Mouse (Mus musculus) embryonic stem cell, embryonic (primary cell): ENCODE results near the gene 1700012B09Rik.

ENCODE experiments used
- CTCF ChIA-PET, 4 experiments: fragments of 300-600 bp in 2 of 4; fragments of 350-600 bp in 2 of 4; sonication (Branson Sonifier 250); formaldehyde crosslinking; loops; one replicate each; lab custom pipeline; 2022; ENCODE audit warnings: inconsistent platforms in 2 of 4; lab: Charles Lee
- POLR2A ChIA-PET, 4 experiments: fragments of 300-600 bp in 2 of 4; fragments of 350-600 bp in 2 of 4; sonication (Branson Sonifier 250); formaldehyde crosslinking; loops; one replicate each; lab custom pipeline; 2022; ENCODE audit warnings: antibody characterized with exemption in 4 of 4, inconsistent platforms in 1 of 4; lab: Charles Lee

Gene 1700012B09Rik

DNA sequence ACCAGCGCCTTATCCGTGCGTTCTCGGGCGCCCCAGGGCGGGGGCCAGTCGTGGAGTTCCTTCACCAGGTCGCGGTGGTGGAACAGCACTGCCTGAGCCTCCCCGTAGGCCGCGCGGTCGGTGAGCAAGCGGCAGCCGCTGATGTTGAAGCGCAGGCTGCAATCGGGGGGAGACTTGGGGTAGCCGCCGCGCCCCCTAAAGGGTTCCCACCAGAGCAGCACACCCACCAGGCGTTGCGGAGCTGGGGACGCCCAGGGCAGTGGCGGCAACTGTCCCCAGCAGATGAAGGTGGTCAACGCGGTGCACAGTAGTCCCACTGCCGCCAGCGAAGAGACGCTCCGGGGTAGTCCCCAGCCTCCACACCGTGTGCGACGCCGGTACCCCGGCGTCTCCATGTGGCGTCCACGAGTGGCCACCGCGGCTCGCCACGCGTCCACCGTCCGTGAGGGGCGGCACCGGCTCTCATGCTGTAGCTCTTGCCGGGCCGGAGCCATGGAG is 19.3 kb downstream of the 1700012B09Rik start:
- POLR2A ChIA-PET, result interaction anchor here in 2 of 4 experiments (0.7 to 1.4 kb wide), 3 partner anchors 32 to 251 kb away, joined by 3 to 4 read pairs (median 3); partner anchors contain the start of genes Cwc15 (in 1 of the 2) and Kdm4d (in 1 of the 2)
- CTCF ChIA-PET, result interaction anchor here in 2 of 4 experiments (0.5 to 1.1 kb wide), 3 partner anchors 13 to 398 kb away, joined by 4 to 9 read pairs (median 7); no protein-coding TSS in a partner anchor

DNA sequence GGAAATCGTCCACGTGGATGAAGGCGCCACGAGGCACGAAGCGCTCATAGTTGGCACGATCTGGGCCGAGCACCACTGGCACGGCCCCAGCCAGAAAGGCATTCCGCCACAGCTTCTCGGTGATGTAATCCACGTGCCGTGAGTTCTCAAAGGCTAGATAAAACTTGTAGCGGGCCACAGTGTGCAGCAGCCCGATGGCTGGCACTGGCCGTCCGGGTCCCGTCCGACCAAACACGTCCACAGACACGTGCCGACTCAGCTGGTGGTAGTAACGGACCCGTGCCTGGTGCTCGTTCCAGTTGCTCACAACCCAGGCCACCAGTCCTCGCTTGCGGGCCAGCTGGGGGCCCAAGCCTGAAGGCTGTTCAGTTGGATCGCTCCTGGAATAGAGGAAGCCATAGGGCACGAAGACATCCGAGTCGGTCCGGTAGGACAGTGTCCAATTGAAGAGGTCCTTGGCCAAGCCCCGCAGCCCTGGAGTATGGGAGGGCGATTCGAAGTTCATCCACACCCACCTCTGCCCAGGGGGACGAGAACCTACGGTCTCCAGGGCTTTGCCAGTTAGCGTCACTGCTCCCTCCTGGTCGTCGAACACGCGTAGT is 19.8 kb downstream of the 1700012B09Rik start:
- CTCF ChIA-PET, result interaction anchor here in 2 of 4 experiments (0.5 to 1.1 kb wide), 3 partner anchors 13 to 398 kb away, joined by 3 to 9 read pairs (median 7); no protein-coding TSS in a partner anchor
- POLR2A ChIA-PET, result interaction anchor here in 1 of 4 experiments (1.4 kb wide), 1 partner anchor 251 kb away, joined by 4 read pairs; the partner anchor contains the start of genes Cwc15 and Kdm4d

DNA sequence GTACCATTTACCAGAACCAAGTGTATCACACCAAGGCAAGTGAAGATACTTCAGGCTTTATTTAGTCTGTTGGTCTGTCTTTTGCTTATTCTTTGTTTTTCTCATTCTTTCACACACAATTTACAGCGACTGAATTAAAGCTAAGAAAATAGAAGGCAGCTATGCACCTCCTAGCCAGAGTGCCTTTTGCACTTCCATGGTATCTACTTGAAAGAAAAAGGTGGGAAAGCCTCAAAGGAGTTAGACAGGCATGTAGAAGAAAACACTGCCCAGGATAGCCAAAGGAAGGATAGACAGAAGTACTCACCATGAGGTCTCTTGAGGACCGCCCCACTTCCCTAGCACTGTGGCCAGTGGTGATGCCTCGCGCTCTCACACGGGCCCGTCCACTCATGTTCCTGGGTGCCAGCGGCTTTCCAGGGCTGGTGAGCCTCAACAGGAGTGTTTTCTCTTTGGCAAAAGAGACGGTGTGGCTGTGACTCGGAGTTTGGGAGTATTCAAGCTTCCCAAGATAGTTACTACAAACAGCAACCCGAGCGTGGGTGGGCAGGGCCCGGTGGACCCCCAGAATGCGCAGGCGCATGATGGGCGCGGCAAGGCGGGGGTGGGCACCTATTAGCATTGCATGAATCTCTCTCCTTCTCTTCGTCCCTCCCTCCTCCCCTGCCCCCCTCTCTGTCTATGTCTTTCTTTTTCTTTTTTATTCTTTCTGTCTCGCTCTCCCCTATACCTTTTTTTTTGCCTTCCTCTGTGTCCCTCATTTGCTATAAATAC is 30.5 kb downstream of the 1700012B09Rik start, which contains the start of gene Piwil4:
TSS of gene Piwil4 (minus strand) at position 583 of the 774 bp plus-strand sequence.
- POLR2A ChIA-PET, result interaction anchor here in 1 of 4 experiments (0.6 to 1.2 kb wide), 2 partner anchors 9 to 440 kb away, joined by 3 to 5 read pairs; no protein-coding TSS in a partner anchor
- CTCF ChIA-PET, result no interaction called here

DNA sequence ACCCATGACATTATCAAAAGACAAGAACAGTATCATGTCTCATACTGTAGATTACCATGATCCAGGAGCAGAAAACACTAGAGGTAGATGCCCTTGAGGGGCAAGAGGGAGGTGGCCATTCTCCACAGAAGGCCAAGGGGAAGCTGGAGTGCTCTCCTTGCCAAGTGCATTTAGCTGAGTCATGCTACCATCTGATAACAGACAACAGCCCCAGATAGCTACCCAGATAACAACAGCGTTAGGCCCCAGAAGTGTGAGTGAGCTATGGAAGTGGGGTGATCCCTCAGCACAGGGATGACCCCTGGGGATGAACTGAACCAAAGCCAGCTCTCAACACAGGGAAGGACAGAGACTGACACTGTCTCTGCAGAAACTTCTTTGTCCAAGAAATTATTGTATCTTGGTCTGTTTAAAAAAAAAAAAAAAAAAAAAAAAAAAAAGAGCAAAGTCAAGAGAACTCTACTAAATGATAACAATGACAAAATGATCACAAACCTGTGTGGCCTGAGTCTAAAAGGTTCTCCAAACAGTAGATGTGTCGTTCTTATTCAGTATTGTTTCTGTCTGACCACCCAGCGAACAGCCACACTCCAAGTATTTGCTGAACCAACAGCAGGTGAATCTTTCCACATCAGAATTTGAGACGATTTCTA is 31.2 kb downstream of the 1700012B09Rik start:
- CTCF ChIA-PET, result interaction anchor here in 2 of 4 experiments (0.6 kb wide), 2 partner anchors 10 to 826 kb away, joined by 3 to 4 read pairs; no protein-coding TSS in a partner anchor
- POLR2A ChIA-PET, result interaction anchor here in 1 of 4 experiments (0.7 to 0.9 kb wide), 2 partner anchors 240 to 410 kb away, joined by 3 to 5 read pairs; partner anchors contain the start of gene Kdm4d

DNA sequence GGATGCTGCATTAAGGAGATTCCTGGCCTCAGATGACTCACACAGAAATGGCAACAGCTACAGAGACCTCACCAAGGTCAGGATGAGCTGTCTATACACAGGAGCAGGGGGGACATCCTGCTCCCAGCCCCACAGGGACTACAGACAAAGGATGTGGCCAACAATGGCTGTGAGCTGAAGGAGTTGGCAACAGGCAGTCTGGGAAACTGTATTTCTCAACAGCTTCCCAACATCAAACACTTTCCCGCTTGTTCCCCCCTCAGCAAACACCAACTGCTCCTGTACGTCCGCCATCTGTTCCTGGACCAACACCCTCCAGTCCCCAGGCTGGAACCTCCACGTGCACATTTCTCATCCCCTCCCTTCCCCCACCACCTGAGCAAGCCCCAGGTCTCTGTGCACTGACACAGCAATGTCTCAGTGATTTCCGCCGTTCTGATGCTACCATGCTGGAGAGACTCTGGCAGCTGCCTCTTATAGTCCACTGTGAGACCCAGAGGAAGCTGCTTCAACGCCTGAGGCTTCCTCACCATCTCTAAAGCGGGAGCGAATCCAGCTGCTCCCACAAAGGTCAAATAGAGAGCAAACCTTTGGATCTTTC is 39.8 kb downstream of the 1700012B09Rik start:
- CTCF ChIA-PET, result interaction anchor here in 3 of 4 experiments (0.7 to 1.8 kb wide), 4 partner anchors 11 to 33 kb away, joined by 3 to 5 read pairs (median 4); no protein-coding TSS in a partner anchor
- POLR2A ChIA-PET, result interaction anchor here in 2 of 4 experiments (1.0 to 1.2 kb wide), 2 partner anchors 10 to 207 kb away, joined by 3 read pairs; no protein-coding TSS in a partner anchor

DNA sequence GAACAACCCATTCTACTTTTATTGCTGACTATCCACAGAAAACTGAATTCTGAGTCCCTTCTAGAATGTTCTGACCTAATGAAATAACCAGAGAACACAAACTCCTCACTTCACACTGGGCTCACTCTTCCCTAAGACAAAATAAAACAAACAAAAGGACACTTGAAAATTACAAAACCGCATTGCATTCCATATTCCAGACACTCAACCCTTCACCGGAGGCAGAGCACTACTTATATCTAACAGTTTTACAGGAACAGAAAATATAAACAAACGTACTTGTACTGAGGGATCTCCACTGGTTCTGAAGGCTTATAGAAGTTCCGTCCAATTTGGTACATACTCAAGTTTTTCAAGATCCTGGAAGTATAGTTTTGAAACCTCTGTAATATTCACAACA is 42.5 kb downstream of the 1700012B09Rik start:
- ChIA-PET POLR2A (no interaction called here), CTCF (no interaction called here)

DNA sequence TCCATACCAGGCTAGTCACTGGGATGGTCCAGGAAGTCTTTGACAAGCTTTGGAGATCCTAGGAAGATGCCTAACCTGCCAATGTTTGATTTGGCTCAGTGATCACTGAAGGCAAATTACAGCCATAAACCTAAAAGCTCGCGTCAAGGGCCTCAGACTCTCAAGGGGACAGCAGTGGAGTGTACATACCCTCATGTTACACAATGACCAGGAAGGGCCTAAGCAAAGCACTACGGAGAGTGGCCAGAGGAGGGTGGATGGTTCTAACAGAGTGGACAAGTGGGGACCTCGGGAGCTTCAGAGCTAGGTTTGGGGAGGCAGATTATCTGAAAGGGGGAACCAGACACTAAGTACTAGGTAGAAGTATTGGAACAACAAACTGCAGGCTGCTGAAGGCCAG is 44.2 kb downstream of the 1700012B09Rik start:
- ChIA-PET POLR2A (no interaction called here), CTCF (interaction anchor here in 1 of 4 experiments (0.8 kb wide), 1 partner anchor 28 kb away, joined by 3 read pairs; no protein-coding TSS in a partner anchor)

DNA sequence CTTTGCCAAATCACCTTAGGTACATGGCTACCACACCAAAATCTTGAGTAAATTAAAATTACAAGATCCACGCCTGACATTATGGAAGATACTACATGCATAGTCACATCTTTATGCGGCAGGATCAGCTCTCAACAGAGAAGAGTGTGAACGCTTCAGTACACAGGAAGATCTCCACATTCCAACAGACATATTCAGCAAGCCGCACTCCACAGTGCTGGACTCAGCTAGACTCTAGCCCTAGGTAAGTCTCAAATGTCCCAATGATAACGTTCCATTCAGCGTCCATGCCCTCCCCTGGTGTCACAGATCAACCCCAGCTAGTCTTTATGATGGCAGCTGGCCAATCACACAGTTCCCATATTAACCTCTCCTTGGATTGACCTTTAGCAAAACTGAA is 44.8 kb downstream of the 1700012B09Rik start:
- ChIA-PET CTCF (interaction anchor here in 1 of 4 experiments (0.8 kb wide), 1 partner anchor 27 kb away, joined by 3 read pairs; no protein-coding TSS in a partner anchor), POLR2A (no interaction called here)

DNA sequence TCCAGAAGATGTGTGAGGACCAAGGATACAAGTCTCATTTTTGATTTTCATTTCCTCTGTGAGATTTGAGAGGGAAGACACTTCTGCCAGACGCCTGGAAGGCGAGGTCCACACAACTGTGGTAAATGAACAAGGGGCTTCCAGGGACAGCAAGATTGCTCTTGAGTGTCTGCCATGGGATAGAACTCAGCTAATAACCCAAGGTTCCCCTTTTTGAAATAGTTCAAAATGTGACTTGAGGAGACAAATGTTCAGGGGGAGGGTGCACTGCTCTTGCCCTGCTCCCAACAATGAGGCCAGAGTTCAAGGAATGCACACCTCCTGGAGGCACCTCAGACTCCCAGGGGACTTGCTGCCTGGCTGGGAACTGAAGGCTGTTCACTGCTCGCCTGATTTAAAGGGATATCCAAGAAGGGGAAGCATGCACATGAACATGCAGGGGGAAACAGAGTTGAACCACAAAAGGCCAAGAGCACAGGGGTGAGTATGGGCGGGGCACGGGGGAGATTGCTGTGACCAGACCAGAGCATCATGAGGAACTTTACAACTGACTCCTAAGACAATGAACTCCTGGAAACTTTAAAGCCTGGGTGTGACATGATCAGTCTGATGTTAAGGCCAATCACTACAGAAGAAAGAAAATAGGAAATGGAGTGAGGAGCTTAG is 45.9 kb downstream of the 1700012B09Rik start:
- POLR2A ChIA-PET, result interaction anchor here in 1 of 4 experiments (0.6 kb wide), 1 partner anchor 295 kb away, joined by 6 read pairs; no protein-coding TSS in a partner anchor
- CTCF ChIA-PET, result no interaction called here

DNA sequence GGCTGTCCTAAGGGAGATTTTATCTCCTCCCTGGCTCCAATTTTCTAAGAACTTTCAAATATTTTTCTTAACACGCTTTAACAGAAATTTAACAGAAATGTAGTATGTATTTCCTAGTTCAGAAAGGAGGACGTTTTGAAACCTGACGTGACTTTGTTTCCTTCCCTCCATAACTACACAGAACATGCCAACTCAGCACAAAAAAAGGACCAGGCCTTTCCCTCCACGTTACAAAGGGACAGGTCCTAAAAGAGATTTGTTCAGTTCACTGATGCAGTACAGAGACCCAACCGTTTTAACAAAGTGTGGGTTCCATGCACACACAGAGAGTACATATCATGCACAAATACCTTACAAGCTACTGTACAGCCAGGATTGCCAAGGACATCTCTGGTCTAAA is 49.2 kb downstream of the 1700012B09Rik start:
- ChIA-PET CTCF (interaction anchor here in 1 of 4 experiments (1.2 kb wide), 1 partner anchor 11 kb away, joined by 3 read pairs; no protein-coding TSS in a partner anchor), POLR2A (no interaction called here)

DNA sequence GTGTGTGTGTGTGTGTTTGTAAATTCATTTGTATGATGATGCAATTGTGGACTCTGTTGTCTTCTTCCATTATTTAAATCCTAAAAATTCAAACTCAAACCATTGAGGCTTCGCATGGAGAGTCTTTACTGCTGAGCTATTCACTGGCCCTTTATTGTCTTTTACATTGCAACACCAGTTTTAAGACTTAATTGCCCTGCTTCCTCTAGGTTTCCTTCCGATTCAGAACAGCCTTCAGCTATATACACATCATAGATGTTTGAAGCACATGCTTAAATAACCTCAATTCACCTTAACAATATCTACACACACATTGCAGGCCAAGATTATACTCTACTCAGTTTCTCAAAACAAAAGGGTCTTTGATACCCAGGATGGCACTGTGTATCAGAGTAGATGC is 50.4 kb downstream of the 1700012B09Rik start:
- CTCF ChIA-PET, result no interaction called here
- POLR2A ChIA-PET, result interaction anchor here in 1 of 4 experiments (0.5 kb wide), 1 partner anchor 474 kb away, joined by 3 read pairs; no protein-coding TSS in a partner anchor

DNA sequence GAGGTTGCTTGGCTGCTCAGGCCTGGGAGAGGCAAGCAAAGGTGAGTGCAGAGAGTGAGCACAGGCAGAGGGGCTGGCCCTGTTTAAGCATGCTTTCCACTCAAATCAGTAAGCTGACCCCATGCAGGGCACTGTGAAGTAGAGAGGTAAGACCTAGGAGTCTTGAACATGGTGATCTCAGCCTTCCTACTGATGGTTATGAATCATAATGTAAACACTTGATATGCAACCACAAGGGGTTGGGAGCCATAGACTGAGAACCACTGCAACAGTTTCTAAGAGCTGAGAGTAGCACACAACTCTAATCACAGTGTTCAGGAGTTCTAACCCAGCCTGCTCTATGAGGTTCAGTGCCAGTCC is 52.5 kb downstream of the 1700012B09Rik start:
- POLR2A ChIA-PET, result interaction anchor here in 1 of 4 experiments (1.3 kb wide), 1 partner anchor 218 kb away, joined by 3 read pairs; the partner anchor contains the start of genes Cwc15 and Kdm4d
- CTCF ChIA-PET, result interaction anchor here in 2 of 4 experiments (0.6 to 1.5 kb wide), 2 partner anchors 46 to 264 kb away, joined by 4 read pairs; no protein-coding TSS in a partner anchor

DNA sequence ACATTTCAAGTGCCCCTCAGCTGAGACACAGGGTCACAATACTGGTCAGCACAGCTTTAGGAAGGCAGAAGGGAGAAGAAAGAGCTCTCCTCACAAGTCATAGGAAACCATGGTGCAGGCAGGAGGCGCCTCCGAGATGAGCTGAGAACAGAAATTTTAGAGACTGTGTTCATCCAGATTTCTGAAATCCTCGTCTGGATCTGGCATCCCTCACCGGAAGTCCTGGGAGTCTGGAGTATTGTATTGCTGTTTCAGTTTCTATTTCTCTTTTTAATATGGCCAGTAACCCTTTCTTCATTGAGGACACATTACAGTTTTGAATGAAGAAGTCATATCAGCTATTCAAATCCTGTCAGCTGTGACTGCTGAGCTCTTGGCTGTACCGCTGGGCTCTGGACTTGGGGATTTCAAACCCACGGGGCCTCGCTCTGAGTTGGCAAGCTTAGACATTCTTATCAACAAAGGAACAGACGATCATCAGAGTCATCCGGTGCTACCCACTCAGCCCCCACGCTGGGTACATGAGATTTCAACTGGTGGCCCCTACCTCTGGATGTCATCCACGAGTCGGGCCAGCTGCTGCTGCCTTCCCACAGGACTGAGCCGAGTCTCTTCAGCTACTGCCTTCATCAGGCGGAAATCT is 53.0 kb downstream of the 1700012B09Rik start:
- CTCF ChIA-PET, result interaction anchor here in 2 of 4 experiments (0.9 to 1.5 kb wide), 2 partner anchors 19 to 46 kb away, joined by 3 to 4 read pairs; no protein-coding TSS in a partner anchor

DNA sequence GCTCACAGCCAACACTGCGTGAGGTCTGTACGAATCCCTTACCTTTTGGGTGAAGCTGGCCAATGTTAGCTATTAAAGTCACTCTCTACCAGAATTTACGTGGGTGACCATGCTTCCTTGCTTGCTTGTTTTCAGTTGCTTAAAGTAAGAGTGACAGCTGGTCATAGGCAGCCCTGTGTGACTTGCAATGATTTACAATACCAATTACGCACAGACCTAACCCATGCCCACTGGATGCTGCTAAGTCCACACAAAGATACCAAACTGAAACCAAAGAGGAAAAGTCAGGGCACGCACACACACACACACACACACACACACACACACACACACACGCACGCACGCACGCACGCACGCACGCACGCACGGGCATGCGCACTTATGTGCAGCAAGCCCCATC is 55.6 kb downstream of the 1700012B09Rik start:
- ChIA-PET POLR2A (no interaction called here), CTCF (interaction anchor here in 1 of 4 experiments (0.9 kb wide), 1 partner anchor 16 kb away, joined by 8 read pairs; no protein-coding TSS in a partner anchor)

More for the DNA sequence above, 53.0 kb downstream of the 1700012B09Rik start:
- POLR2A ChIA-PET, result interaction anchor here in 1 of 4 experiments (1.3 kb wide), 1 partner anchor 217 kb away, joined by 3 read pairs; the partner anchor contains the start of genes Cwc15 and Kdm4d

DNA sequence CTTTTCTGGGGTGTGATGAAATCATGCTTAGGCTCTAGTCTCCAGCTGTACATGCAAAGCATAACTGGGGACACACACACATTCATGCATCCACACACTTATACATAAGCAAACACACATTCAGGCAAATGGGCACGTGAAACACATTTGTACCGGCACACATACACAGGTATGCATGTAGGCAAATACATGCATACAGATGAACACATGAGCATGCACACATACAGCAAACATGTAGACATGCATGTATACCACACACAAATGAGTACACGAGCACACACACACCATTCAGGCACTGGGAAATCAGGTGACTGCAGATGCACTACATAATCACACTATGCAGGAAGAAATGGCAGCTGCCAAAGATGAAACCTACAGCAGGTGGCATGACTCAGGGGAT is 59.9 kb downstream of the 1700012B09Rik start:
- ChIA-PET CTCF (interaction anchor here in 3 of 4 experiments (0.5 to 2.1 kb wide), 4 partner anchors 11 to 1491 kb away, joined by 3 to 7 read pairs (median 4); no protein-coding TSS in a partner anchor), POLR2A (no interaction called here)
